Mouse (Mus musculus): ENCODE data around the gene Chn2.
"Not testable (repeated sequence)": the region's sequence is repeated elsewhere in the genome, so short reads cannot be mapped to it uniquely, and the experiment has no call there.

Chn2 gene

GRCm38 (mm10) chr6:54158317-54158716 lies 119.0 kb downstream of the Chn2 start:
- no peak for DNase-seq (ENCODE audit: low spot score)

- no peak for DNase-seq (ENCODE audit: low spot score)
These were observed 121.3 kb downstream of the Chn2 start for GRCm38 (mm10) chr6:54160677-54161076.

- no peak for DNase-seq (ENCODE audit: low spot score)
These were observed 121.9 kb downstream of the Chn2 start for GRCm38 (mm10) chr6:54161246-54161645.

GRCm38 (mm10) chr6:54162321-54162720 lies 123.0 kb downstream of the Chn2 start:
- no peak for DNase-seq (ENCODE audit: low spot score)

- no peak for DNase-seq (ENCODE audit: low spot score)
These were observed 123.4 kb downstream of the Chn2 start for GRCm38 (mm10) chr6:54162786-54163185.

- no peak for DNase-seq (ENCODE audit: low spot score)
These were observed 124.3 kb downstream of the Chn2 start for GRCm38 (mm10) chr6:54163702-54164101.

- DNase-seq (ENCODE audit: low spot score): peak; percentile 39
These were observed 125.4 kb downstream of the Chn2 start for GRCm38 (mm10) chr6:54164777-54165176.

- DNase-seq (ENCODE audit: low spot score): no peak
These were observed 125.9 kb downstream of the Chn2 start for GRCm38 (mm10) chr6:54165246-54165645.

GRCm38 (mm10) chr6:54165863-54166262 lies 126.5 kb downstream of the Chn2 start:
- no peak for DNase-seq (ENCODE audit: low spot score)

GRCm38 (mm10) chr6:54166991-54167546 lies 127.7 kb downstream of the Chn2 start:
- no peak for DNase-seq (ENCODE audit: low spot score)

GRCm38 (mm10) chr6:54170286-54170894 lies 131.0 kb downstream of the Chn2 start:
- no peak for DNase-seq (ENCODE audit: low spot score)

- DNase-seq (ENCODE audit: low spot score): no peak
These were observed 132.0 kb downstream of the Chn2 start for GRCm38 (mm10) chr6:54171385-54171784.

GRCm38 (mm10) chr6:54175473-54176215 lies 136.3 kb downstream of the Chn2 start:
- no peak for DNase-seq (ENCODE audit: low spot score)

- DNase-seq (ENCODE audit: low spot score): not testable (repeated sequence)
These were observed 137.7 kb downstream of the Chn2 start for GRCm38 (mm10) chr6:54177081-54177480.

- no peak for DNase-seq (ENCODE audit: low spot score)
These were observed 139.9 kb downstream of the Chn2 start for GRCm38 (mm10) chr6:54179056-54179873.

GRCm38 (mm10) chr6:54179874-54180212 lies 140.5 kb downstream of the Chn2 start:
- DNase-seq (ENCODE audit: low spot score): no peak

- DNase-seq (ENCODE audit: low spot score): no peak
These were observed 144.6 kb downstream of the Chn2 start for GRCm38 (mm10) chr6:54183825-54184578.

- DNase-seq (ENCODE audit: low spot score): no peak
These were observed 154.4 kb downstream of the Chn2 start for GRCm38 (mm10) chr6:54193631-54194305.

- DNase-seq (ENCODE audit: low spot score): no peak
These were observed 158.6 kb downstream of the Chn2 start for GRCm38 (mm10) chr6:54197821-54198412.

- no peak for DNase-seq (ENCODE audit: low spot score)
These were observed 160.2 kb downstream of the Chn2 start for GRCm38 (mm10) chr6:54199516-54199915.
